1 mouse cellular context compared by ENCODE assay signal in the genomic region with DNA sequence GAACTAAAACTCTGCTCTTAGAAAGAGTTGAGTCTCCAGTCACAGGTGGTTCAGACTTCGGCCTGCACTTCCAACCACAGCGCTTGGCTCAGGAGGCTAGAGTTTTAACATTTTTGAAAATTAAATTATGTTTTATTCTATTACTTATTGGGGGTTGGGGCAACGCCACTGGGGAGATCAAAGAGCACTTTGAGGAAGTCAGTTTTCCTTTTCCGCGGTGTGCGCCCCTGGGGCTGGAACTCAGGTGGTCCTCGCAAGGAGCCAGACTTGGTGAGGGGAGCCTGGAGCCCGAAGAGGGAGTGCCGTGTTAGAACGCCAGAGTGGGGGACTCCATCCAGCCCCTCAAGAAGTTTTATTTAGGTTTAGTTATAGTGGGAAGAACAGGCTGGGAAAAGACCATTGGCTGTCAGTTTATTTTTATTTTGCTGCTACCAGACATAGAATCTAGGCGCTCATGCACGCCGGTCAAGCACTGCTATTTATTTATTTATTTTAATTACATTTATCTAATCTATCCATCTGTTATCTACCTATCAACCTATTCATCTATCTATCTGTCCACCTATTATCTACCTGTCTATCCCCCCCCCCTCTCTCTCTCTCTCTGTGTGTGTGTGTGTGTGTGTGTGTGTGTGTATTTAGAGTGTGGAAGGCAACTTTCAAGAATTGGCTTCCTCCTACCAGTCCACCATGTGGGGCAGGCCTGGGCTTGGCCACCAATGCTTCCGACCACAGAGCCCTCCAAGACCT.
TF ChIP-seq lines count a peak whose summit lies in the region.

No protein-coding gene starts in this region.

TF ChIP-seq in MEL, 35 proteins besides CTCF, POLR2A, EP300 and RAD21 (continued from another document):
- TF ChIP-seq GATA1 (IDR thresholded peaks at IDR 0.05; ENCODE audit: low read depth, low read length) (peak; percentile 61; the same call in 1 of the 2 replicates), HCFC1 (IDR thresholded peaks at IDR 0.05; ENCODE audit: low read depth, low read length) (no peak), MYB (IDR thresholded peaks at IDR 0.05; ENCODE audit: low read depth, low read length) (no peak), MYC (IDR thresholded peaks at IDR 0.05; ENCODE audit: low read depth, low read length) (no peak), MAZ (IDR thresholded peaks at IDR 0.05; ENCODE audit: low read depth, low read length) (peak; percentile 36; the same call in 1 of the 2 replicates), POLR2AphosphoS5 (IDR thresholded peaks at IDR 0.05; ENCODE audit: borderline replicate concordance, low read depth, low read length) (no peak), MXI1 (IDR thresholded peaks at IDR 0.05; ENCODE audit: low read depth, low read length) (no peak), MAX (IDR thresholded peaks at IDR 0.05; ENCODE audit: low read length) (0 out of 2 replicates have a peak, but pooled peaks have one; percentile 27), NELFE (IDR thresholded peaks at IDR 0.05; ENCODE audit: low read depth, low read length) (no peak)
